Mouse (Mus musculus): ENCODE results near the gene Nebl.

- no peak for TF ChIP-seq CTCF (IDR thresholded peaks at IDR 0.05; ENCODE audit: borderline replicate concordance, control insufficient read depth, extremely low read depth, insufficient read depth, low read length, poor library complexity)
- TF ChIP-seq POLR2A (IDR thresholded peaks at IDR 0.05; ENCODE audit: control insufficient read depth, extremely low read depth, insufficient read depth, low read length, poor library complexity): no peak
Observed at GRCm38 (mm10) chr2:17715149-17715767, 16.0 kb downstream of the Nebl start.
